Mouse (Mus musculus) frontal cortex, postnatal 14 days (tissue): Measurements from ENCODE around the gene Gata1.
"Not testable (repeated sequence)": the region's sequence is repeated elsewhere in the genome, so short reads cannot be mapped to it uniquely, and the experiment has no call there.

ENCODE experiments used
- DNase-seq, 2 experiments: peaks; one replicate each; pipeline ENCODE4 v3.0.0; 2022; ENCODE audit warnings: low spot score in 2 of 2

Gata1 gene

DNA sequence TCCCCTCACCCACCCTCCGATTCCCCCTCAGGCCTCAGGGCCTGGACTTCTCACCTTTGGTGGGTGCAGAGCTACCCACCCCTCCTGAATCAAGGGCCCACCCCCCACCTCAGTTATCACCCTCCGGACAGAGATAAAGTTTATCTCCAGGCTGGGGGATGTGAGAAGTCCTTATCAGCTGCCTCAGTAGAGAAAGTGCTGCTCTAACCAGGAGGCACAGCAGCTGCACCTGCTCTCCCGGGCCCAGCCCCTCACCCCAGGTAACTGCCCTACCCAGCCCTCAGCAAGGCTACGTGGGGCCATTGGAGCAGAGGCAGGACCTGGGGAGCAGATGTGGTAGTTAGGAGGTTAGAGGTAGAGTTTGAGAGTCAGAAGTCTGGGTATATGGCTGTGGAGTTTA lies 11.7 kb downstream of the Gata1 start:
- DNase-seq = no peak

DNA sequence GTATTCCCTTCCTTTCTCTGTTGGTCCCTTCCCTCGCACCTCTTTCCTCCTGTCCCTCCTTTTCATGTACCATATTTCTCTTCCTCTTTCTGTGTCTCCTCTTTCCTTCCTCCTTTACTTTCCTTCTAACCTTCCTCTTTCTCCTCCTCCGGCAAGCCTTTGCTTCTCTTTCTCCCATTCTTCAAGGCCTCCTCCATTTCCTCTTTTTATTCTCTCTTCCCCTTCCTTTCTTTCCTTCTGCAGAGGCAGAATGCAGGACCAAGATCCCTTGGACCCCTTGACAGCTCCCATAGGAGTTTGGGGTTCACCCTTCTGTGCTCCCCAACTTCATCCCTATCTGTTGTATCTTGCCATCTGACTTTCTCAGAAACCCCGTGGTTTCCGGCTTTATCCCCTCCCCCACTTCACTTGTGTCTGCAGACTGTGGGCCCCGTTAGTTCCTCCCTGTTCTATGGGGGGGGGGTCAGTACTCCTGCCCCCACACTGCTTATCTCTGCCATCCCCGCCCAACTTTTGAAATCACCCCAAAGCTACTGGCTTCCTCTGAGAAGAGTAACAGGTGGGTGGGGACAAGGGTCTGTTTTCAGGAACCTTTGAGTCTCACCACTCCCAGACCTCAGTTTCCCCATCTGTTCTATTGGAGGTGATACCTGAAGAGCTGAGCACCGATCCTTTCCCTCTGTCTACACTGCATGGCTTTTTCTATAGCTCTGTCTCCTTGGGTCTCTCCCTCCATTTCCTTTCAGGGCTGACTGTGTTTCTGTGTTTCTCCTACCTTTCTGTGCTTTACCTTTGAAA lies 13.8 kb downstream of the Gata1 start:
- DNase-seq = no peak

DNA sequence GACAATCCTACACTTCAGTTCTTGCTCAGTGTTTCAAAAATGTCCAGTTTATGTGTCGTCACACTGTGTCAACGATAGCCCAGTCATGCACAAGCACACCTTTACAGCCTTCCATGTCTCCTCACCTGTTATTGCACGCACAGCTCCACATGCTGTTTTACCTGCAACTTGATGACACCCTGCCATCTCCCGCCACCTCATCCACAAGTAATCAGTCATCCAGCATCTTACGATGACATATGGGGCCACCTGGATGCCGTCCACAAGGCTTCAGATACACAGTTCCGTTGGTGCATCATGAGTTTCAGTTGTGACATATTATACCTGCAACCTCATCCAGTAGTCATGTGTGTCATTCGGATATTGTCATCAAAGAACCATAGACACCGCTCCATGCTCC lies 19.0 kb downstream of the Gata1 start:
- no peak for DNase-seq

DNA sequence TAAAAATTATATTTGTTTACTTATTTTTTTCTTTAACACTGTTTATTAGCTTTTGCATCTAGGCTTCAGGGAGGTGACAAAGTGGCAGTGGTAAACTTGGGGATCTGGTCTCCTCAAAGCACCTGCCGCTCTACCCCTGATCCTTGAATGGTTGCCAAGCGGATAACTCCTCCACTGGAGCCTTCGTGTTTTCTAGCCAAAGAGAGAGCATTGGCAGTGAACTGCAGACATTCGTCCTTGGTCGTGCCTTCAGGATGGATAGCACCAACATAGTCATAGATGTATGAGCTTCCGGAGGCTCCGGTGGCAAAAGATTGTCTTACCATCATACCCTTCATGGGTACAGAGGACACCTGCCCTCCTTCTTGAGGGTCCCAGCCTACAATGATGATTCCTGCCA lies 27.8 kb downstream of the Gata1 start:
- no peak for DNase-seq

DNA sequence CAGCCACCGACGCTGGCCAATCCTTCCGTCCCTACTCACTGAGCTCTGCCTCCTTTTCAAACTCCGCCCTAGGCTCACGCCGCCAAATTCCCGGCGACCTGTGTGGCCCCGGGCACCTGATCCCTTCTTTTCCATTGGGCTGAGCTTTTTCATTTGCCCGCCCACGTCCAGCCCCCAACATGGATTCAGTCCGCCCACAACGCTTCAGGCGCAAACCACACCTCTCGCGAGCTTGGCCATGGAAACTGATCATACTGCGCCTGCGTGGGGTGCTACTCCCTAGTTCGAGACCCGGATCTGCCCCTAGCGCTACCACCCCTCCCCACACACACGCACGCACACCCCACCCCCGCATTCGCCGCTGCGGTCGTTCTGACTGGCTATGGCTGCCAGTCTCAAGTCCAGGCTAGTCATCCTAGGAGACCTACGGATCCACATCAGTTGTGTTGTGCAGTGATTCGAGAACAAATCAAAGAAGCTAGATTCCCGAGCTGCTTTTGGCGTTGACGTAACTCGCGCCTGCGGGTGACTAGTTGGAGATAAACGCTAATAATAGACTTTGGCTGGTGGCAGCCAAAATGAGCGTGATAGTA lies 29.9 kb downstream of the Gata1 start:
- peak; percentile 88 to 96 for DNase-seq

DNA sequence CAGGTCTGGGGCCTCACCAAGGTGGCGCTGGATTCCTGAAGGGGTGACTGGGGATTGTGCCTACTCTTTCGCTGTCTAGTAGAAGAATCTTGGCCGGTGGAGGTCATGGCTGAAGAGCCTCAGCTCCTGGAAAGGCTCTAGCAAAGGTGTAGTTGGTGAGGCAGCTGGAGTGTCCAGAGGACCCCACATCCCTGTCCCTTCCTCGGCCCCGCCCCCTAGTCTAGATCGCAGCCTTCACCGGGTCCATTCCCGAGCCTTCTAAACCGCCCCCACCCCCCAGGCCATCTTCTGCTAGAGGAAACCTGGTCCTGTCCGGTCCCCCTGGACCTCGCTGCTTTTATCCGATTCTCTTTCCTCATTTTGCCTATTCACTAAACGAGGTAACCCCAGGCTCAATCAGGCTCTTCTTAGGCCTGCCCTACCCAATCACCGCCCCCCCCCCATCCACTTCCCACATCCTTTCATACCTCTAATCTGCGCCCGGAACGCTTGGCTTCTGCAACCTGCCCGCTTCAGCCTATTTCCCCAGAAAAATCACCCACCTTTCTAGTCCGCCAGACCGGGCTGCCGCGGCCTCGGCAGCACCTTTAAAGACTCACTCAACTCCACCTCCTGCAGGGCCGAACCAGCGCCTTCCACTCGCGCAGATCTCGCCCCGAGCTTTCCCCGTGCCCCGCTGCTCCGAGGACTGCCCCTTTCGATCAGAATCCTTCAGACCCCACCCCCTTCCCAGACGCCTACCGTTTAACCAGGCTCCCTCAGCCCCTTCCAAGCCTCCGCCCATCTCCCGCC lies 30.6 kb downstream of the Gata1 start, which contains the start of gene Hdac6:
Gene Hdac6 (minus strand): TSS at position 782 of the 792 bp plus-strand sequence.
- DNase-seq = no peak

DNA sequence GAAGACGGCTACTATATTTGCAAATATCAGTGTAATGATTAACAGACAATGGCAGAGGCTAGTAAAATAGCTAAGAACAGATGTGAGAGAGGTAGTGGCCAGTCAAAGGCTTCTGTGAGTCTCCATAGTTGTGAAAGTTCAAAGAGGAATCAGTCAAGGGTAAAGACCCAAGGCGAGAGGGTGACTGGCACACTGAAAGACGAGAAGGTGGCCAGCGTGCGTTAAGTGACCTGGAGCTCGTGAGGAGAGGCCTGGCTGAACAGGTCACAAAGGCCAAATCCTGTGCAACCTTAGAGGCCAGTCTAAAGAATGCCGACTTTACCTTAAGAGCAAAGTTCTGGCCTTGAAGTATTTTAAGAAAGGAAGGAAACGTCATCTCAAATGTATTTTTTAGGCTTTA lies 32.3 kb downstream of the Gata1 start:
- DNase-seq = no peak

DNA sequence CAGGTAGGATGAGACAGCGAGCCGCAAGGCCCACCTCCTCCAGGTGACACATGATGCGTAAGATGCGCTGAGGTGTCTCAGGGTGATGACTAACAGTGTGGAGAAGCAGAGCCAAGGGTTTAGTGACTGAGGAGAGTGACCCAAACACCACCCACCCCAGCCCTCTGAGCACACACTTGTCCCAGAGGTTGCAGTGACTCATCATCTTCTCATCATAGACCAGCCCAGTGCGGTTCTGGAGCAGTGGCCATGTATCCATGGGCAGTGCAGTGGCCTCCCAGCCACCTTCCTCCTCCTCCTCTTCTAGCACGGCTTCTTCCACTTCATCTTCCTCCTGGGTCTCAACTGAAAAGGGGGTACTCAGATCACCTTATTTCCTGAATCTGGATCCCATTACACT lies 40.2 kb downstream of the Gata1 start:
- no peak for DNase-seq

DNA sequence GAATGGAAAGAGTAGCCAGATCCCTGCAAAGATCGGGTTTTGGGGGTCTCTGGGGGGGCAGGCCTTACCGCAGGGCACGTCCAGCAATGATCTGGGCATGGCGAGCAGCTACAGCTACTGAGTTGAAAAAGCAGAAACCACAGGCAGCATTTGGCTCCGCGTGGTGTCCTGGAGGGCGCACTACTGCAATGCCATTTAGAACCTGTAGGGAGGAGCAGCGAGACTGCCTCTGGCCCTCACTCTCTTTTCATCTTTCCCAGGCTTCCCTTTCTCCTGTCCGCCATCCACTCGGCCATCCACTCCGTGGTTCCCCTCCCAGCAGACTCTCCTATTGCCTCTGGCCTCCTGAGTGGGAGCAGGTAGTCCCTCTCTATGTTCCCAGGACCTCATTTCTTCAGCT lies 41.0 kb downstream of the Gata1 start:
- DNase-seq = no peak

DNA sequence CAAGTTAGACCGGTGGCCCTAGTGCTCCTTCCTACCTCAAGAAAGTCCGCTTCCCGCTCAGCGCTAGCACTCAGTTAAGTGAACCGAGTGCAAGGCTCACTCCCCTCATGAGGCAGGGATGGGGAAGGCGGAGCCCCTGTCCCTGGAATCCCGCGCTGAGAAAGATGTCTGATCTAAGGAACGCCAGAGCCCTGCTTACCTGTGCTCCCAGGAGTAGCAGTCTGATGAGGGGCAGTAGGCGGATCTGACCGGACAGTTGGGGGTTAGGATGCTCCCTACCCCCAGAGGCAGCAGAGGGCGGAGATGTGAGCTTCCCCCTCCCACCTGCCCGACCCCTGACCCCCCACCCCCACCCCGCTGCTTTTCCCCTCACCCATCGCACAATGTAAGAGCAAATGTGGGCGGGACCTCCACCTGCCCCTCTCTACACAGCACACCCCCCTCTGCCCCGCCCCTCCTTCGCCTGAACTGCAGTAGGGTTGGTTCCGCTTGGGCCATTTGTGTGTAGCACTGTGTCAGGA lies 49.5 kb downstream of the Gata1 start, which contains the start of gene Eras:
Gene Eras (minus strand): TSS at position 338 of the 521 bp plus-strand sequence.
- DNase-seq = no peak

DNA sequence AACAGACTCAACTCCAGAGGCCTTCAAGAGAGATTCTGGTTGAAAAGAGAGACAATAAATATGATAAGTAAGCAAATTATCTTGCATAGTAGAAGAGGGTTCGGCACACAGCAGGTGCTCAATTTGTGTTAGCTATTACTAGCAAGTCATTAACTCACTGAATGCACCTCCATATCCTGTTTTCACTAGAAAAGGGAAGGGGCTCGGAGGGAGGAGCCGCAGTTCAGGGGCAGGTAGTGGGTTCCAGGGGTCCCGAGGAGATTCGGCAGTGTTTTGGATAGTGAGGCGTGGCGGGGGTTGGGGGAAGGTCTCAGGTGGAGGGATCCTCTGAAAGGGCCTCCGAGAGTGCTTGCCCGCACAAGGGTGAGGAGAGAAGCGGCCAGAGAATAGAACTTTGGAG lies 50.8 kb downstream of the Gata1 start:
- no peak for DNase-seq

DNA sequence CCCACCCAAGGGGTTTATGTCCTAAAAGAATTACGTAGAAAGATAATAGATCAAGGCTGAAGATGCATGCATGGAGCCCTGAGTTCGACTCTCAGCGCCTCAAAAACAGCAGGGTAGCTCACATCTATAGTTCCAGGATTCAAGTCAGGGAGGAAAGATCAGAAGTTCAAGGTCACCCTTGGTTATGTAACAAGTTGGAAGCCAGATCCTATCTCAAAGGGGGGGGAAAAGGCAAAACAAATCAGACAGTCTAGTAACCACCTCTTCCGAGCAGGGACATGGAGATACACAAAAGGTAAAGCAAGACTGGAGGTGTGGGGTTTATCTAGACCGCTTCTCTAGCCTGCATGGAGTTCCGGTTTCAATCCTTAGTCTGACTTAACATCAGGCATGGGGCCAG lies 51.6 kb downstream of the Gata1 start:
- DNase-seq = no peak

DNA sequence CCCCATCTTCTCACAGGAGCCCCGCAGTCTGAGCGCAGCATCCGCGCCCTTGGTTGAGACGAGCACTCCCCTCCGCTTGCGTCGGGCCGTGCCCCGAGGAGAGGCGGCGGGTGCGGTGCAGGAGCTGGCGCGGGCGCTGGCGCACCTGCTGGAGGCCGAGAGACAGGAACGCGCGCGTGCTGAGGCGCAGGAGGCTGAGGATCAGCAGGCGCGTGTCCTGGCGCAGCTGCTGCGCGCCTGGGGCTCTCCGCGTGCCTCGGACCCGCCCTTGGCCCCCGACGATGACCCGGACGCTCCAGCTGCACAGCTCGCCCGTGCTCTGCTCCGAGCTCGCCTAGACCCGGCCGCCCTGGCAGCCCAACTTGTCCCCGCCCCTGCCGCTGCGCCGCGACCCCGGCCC lies 55.8 kb downstream of the Gata1 start:
- no peak for DNase-seq

DNA sequence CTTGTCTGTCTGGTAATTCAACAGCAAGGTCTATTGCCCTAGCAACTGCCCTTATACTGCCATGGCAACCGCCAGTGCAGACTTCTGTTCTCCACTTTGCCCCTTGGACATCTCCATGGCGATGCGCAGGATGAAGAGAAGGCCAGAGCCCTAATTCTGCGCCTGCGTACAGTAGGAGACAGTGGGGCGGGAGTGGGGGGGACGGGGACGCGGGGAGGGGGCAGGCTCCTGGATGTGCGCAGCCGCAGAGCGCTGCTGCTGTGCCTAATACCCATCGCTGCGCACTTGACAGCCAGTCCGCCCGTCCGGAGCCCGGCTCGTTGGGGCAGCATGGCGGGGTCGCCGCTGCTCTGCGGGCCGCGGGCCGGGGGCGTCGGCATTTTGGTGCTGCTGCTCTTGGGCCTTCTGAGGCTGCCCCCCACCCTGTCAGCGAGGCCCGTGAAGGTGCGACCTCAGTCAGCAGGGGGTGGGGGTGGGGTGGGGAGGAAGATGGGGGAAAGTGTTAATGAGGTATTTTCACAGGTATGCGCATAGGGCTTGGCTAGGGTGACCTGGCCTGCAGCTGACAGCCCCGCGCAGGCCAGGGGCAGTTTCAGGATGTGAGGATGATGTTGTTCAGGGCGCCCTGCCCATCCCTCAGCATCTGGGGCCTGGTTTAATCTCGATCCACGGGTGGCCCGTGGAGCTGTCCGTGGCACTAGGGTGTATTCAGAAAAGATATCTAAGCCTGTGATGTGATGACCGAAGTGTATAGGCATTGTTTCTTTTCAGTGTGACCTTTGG lies 58.1 kb downstream of the Gata1 start, which contains the start of gene Pcsk1n:
Gene Pcsk1n (plus strand): TSS at position 222 of the 783 bp plus-strand sequence.
- peak in 1 of 2 experiments; percentile 38 for DNase-seq

DNA sequence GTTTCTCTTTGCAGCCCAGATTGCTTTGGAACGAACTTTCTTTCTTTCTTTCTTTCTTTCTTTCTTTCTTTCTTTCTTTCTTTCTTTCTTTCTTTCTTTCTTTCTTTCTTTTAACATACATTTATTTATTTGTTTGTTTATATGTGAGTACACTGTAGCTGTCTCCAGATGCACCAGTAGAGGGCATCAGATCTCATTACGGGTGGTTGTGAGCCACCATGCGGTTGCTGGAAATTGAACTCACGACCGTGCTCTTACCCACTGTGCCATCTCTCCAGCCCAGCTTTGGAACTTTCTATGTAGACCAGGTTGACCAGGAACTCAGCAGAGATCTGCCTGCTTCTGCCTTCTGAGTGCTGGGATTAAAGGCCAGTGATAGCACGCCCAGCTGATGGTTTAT lies 59.9 kb downstream of the Gata1 start:
- DNase-seq = not testable (repeated sequence)

DNA sequence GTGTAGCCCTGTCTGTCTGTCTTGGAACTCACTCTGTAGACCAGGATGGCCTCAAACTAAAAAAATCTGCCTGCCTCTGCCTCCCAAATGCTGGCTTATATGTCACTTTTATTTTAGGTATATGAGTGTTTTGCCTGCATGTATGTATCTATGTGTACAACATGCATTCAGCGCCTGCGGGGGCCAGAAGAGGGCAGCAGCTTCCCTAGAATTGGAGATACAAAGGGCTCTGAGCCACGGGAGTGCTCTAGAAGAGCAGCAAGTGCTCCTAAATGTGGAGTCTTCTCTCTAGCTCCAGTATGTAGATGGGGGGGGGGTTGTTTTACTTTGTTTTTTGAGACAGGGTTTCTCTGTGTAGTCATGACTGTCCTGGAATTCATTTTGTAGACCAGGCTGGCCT lies 62.2 kb downstream of the Gata1 start:
- DNase-seq = not testable (repeated sequence)

DNA sequence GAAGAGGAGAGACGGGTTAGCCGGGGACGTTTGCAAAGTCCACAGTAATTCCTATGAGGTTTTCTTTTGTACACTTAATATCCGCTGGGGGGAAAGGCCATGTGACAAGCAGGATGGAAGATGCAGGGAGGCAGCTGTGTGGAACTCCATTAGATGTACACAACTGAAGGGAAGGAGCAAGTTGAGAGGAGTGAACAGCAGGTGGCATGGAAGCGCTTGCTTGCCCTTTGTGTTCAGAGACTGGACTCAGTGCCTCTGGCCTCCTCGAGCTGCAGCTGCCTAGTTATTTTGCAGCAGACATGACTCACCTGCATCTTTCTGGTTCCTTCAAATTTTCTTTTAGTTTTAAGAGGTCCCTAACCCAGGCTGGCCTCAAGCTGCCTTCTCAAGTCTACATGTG lies 67.4 kb downstream of the Gata1 start:
- DNase-seq = no peak
